Mouse (Mus musculus) lung, adult 18-20 months (tissue): ENCODE results near the gene Gpr162.
"Not testable (repeated sequence)": the region's sequence is repeated elsewhere in the genome, so short reads cannot be mapped to it uniquely, and the experiment has no call there.

Experiments
- DNase-seq, 2 experiments: peaks; one replicate each; pipeline ENCODE4 v3.0.0; 2022; ENCODE audit warnings: mixed read lengths in 2 of 2

The Gpr162 gene

DNA sequence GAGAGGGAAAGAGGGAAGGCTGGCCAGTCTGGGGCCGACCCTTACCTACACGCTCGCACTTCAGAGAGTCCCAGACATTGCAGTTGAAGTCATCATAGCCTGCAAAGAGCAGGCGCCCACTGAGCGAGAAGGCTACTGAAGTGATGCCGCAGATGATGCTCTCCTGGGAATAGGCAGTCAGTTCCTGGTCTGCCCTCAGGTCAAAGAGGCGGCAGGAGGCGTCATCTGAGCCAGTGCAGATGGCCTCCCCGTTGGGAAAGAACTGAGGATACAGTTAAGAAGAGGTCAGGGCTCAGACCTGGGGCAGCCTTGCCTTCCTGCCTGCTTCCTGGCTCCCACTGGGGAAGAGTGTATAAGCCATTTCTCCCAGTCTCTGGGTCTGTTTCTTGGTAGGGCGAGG, 28.3 kb downstream of the Gpr162 start:
- DNase-seq: peak in 1 of 2 experiments; percentile 29

- peak; percentile 25 to 38 for DNase-seq
These were observed 29.2 kb downstream of the Gpr162 start for GRCm38 (mm10) chr6:124834512-124835081.

DNA sequence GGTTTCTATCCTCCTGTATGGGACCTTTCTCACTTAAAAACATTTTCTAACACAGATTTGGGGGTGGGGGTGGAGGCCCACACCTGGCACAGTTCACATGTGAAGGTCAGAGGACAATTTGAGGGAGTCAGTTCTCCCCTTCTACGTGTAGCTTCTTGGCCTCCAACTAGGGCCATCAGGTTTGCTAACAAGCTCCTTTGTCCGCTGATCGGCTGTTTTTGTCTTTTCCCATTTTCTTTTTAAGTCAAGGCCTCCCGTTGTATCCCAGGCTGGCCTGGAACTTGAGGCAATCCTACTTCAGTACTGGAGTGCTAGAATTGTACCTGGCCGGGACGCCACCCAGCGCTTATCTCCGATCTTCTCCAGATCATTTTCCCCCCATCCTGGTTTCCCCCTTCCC, 32.1 kb downstream of the Gpr162 start:
- DNase-seq: no peak

DNA sequence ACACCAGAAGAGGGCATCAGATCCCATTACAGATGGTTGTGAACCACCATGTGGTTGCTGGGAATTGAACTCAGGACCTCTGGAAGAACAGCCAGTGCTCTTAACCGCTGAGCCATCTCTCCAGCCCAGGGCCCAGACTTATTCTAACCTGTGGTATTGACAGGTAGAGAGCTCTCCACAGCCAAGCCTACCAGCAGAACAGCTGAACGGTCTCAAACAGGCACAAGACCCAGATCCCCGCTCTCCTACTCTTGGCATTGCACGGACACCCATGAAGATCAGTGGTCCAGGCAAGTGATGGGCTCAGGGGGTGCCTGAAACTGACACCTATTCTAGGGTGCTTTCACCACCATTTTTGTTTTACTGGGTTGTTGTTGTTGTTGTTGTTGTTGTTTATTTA, 32.6 kb downstream of the Gpr162 start:
- not testable (repeated sequence) for DNase-seq

GRCm38 (mm10) chr6:124829799-124830700, 33.7 kb downstream of the Gpr162 start:
- peak; percentile 96 for DNase-seq

- DNase-seq: peak; percentile 100
These were observed 34.6 kb downstream of the Gpr162 start, which contains the start of the genes Usp5 and Cdca3 for GRCm38 (mm10) chr6:124828868-124829798. Gene Usp5 (minus strand): TSS chr6:124829484. Gene Cdca3 (plus strand): TSS chr6:124829547.

DNA sequence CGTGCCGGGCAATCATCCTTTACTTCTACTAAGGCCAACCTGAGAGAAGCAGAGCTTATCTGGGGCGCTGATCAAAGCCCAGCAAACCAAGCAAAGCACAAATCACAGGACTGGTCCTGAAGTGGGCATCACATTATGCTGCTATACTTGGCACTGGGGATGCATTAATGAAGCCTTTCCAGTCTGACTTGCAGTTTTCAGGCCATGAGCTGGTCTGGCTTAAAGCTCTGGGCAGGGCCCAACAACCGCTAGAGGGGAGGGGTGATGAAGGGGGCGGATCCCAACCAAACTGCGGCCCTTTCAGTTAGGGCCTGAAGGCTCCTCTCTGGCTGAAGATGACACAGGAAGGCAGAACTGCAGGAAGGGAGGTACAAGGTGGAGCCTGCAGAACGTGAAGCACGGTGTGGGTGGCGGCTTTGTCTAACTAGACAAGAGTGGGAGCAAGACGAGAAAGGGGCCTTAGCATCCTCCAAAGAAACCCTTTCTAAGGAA, 35.6 kb downstream of the Gpr162 start:
- peak; percentile 36 to 42 for DNase-seq

DNA sequence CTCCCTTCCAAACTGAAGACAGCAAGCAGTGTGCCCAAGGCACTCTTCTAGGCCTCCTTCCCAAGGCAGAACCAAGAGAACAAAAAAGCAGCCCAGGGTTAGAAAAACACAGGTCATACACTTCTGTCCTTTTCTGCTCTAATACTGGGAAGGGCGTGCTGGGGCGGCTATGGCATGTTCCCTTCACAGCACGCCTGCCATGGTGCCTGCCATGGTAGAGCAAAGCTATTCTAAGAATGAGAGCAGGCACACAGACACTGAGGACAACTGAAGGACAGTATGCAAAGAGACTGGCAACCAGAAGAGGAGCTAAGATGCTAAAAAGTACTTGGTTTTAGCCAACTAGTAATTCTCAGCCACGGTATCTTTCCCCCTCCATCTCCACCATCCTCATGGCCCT, 41.7 kb downstream of the Gpr162 start:
- DNase-seq: no peak

GRCm38 (mm10) chr6:124820891-124821290, 42.9 kb downstream of the Gpr162 start:
- DNase-seq: no peak

DNA sequence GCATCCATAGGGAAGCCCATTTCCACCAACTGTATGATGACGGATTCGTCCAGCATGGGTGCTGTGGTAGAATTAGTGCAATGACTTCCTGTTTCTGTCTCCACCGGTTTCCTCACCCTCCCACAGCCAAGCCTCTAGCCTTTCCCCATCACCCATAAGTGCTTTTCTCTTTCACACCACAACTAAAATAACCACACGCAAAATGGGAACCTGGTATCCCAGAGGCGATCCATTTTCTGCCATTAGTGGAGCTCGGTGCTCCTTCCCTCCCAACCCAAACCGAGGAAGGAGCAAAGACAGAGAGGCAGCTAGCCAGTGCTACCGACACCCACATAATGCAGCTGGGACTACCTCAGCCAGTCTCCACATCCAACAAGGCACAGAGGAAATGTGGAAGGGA, 45.8 kb downstream of the Gpr162 start:
- peak in 1 of 2 experiments; percentile 17 for DNase-seq

GRCm38 (mm10) chr6:124817563-124817962, 46.2 kb downstream of the Gpr162 start:
- no peak for DNase-seq

GRCm38 (mm10) chr6:124817125-124817524, 46.7 kb downstream of the Gpr162 start:
- no peak for DNase-seq

GRCm38 (mm10) chr6:124816611-124817010, 47.2 kb downstream of the Gpr162 start:
- no peak for DNase-seq

DNA sequence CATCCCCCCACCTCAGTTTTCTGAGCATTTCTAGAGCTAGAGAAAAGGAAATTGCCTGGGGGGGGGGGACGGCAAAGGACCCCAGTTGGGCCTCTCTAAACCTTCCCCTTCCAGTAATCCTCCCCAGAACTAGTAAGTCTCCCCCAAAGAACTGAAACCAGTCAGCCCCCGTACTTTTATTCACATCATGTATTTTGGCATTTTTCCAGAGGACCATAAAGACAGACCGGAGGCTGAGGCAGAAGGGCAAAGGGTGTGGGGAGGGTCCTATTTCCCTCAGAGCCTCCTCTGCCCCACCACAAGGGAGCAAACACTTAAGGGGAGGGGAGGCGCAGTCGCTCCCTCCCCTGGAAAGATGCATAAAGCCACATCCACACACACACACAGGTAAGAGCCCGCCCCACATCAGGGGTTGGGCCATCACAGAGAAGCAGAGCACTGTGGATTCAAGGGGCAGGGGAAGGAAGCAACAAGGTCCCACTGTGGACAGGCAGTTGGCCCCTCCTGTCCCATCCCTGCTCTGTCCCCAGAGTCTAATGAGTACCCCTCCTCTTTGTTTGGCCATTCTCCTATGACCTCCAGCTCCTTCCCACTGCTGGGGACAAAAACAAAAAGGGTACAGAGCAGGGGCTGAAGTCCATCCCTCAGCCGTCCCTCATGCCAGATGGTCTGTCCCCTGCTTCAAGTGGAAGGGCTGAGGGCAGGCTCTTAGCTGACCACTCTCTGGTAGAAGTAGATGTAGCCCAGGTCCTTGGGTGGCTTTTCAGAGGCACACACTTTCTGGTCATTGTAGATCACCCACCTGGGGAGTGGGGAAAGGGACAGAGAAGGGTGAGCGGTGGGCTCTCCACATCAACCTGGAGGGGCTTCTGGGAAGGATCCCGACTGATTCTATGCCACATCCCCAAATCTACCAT, 48.7 kb downstream of the Gpr162 start:
- DNase-seq: no peak

DNA sequence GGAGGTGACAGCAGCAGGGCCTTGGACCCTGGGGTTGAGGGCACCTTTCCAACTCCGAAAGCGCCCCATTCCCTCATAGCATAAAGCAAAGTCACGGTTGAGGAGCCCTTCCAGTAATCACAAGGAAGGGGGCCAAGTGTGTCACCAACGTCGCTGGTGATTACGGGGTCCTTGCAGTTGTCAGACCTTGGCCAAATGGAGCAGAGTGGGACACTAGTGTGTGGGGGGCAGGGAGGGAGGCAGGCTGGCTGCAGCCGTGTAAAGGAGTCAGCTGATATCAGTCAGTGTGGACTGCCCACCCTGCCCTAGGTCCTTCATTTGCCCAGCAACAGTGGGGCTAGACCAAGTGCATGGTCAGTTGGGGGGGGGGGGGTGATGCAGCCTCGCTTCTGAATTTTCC, 49.3 kb downstream of the Gpr162 start:
- DNase-seq: no peak

DNA sequence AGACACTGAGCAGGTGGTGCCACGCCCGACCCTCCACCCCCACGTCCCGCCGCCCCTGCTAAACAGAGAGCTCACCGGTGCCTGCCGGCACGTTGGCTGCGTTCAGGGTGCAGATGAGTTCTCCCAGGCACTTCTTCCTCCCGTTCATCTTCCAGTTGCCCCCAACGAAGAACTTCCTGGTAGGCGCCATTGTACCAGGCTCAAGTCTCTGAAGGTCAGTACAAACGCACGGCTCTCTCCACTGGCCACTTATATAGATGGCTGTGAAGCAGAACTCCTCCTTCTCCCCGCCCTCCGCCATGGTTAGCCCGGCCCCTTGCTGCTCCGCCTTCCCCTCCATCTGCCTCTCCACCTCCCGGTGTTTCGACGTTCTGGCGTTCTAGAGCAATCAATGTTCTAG, 49.9 kb downstream of the Gpr162 start, which contains the start of gene Tpi1:
Gene Tpi1 (minus strand): TSS at position 364 of the 400 bp plus-strand sequence.
- peak; percentile 95 for DNase-seq

DNA sequence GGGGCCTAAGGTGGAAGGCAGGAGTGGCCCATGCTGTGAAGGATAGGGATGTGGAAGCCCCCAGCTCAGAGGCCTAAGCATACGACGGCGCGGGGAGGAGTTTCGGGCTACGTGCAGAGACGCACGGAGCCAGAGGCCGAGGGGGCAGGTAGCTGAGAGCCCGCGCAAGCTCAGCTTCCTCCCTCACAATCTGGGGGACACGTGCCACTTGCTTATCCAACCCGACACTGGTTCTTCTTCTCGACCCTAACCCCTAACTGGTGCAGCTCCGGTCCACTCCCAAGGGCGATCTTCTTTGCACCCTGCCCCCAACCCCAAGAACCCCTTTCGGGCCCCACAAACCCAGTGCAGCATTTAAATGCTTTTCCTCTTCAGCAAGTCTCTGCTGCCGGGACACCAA, 50.3 kb downstream of the Gpr162 start:
- DNase-seq: peak; percentile 63 to 66

DNA sequence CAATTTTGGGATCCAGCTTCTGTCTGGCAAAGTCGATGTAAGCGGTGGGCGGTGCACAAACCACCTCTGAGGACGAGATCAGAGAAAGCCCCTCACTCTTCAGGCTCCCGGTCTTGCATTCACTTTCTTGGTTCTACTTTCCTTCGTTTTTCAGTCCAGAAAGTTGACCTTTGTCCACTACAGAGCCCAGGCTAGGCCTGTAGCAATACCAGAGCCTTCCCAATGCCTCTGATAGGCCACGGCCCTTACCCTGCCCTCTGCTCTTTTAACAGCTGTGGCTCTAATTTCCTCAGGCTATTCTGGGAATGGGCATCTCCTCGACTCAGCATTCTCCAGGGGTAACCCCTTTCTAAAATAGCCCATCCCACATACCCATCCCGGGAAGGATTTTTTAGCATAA, 50.9 kb downstream of the Gpr162 start:
- no peak for DNase-seq

DNA sequence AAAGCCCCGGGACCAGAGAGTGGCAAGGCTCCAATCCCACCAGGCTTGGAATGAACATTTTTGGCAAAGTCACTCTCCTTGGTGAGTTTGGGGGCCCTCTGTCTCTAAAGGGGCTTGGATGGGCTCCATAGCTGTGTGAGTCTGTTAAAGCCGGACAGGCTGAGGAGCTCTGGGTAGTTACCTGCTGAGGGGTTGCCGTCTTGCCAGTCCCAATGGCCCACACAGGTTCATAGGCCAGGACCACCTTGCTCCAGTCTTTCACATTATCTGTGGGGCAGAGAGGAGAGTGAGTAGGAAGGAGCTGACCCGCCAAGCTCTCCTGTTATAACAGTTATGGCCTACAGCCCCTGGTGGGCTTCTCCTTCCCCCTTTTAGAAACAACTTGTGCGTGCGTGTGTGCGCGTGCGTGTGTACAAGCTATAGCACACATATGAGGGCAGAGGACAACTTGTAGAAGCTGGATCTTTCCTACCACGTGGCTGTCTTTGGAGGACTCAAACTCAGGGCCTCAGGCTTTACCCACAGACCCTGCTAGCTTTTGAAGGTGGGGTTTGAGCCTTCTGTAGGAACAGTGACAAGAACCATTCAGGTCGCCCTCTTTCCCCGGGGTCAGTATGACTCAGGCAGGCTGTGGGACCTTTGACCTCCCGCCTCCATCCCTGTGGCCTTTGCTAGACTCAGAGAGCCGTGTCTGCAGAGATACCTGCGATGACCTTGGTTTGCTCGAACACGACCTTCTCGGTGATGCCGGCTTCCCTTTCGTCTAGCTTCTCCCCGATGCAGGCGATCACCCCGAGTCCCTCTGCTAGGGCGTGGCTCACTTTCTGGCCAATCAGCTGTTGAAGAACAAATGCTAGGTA, 51.9 kb downstream of the Gpr162 start:
- no peak for DNase-seq

DNA sequence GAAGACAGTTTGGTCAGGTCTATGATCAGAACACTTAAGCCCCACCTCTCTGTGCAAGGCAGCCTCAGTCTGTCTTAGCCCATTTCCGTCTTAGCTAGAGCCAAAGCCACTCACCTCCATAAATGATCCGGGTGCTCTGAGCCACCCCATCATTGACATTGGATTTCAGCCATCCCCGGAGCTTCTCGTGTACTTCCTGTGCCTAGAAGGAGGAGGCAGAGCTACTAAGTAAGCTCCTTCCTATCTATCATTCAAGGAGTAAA, 52.4 kb downstream of the Gpr162 start:
- DNase-seq: no peak
